Mouse (Mus musculus): ENCODE data around the gene Gm11084.

Gene Gm11084

GRCm38 (mm10) chr2:72952979-72953378 lies 33.5 kb downstream of the Gm11084 start:
- in situ Hi-C loops (cut with MseI, MboI), result loop anchor here in 1 of 2 experiments (25.0 kb wide), 1 partner anchor 334 kb away; no protein-coding TSS in a partner anchor

- in situ Hi-C loops (cut with MseI, MboI), result no loop called here
Measured at GRCm38 (mm10) chr2:72935937-72936336, 50.6 kb downstream of the Gm11084 start.

- in situ Hi-C loops (cut with MseI, MboI), result no loop called here
Measured at GRCm38 (mm10) chr2:72932186-72932585, 54.3 kb downstream of the Gm11084 start.

- in situ Hi-C loops (cut with MseI, MboI), result loop anchor here in 1 of 2 experiments (25.0 kb wide), 1 partner anchor 413 kb away; no protein-coding TSS in a partner anchor
Measured at GRCm38 (mm10) chr2:72924981-72925380, 61.5 kb downstream of the Gm11084 start.

All from mouse trophoblast stem cell (cell line).